Comparison of ENCODE assay signal across 9 mouse cellular contexts in genomic region chr7:92742341-92742741, GRCm38 (mm10). TPM values are rescaled to one million over a fixed set of nuclear protein-coding genes. Genes with fewer than 3 reads are reported as not detected.
DNase-seq lines count a peak whose midpoint lies in the region; ATAC-seq lines count a peak whose summit lies in the region.
"Had no signal": no experiment of that assay in that cellular context is flagged by ENCODE, and none has a peak within 500 bp of the region (broad histone marks: within the 10 kb centered on the region; RNA-seq: fewer than 3 reads in every experiment).

No protein-coding gene starts in this region.

- peak overlapping the region; percentile 73 for H3K4me3 ChIP-seq in hindbrain, embryonic 15.5 days
- H3K4me3 ChIP-seq in midbrain, embryonic 16.5 days (ENCODE audit: low read depth, low read length) = peak overlapping the region; percentile 73

- no peaks in the 10 kb centered on the region for H3K27me3 ChIP-seq in hindbrain, embryonic 15.5 days
- no peaks in the 10 kb centered on the region for H3K27me3 ChIP-seq in midbrain, embryonic 16.5 days (ENCODE audit: control insufficient read depth, insufficient read depth, low read depth, low read length)
- H3K27me3 ChIP-seq: Patski had no signal

- H3K36me3 ChIP-seq in hindbrain, embryonic 15.5 days = 0 out of 2 replicates have a peak, but pooled peaks cover 3% of the 10 kb centered on the region
- 0 out of 2 replicates have a peak, but pooled peaks cover 2% of the 10 kb centered on the region for H3K36me3 ChIP-seq in midbrain, embryonic 16.5 days (ENCODE audit: control insufficient read depth, insufficient read depth, low read length)

- DNase-seq in cerebellum, adult 9-11 months = peak; percentile 39
- no peak for DNase-seq in cerebellum, postnatal 14 days
- peak; percentile 14 for DNase-seq in thymus, postnatal 25 days
- DNase-seq in thymus, postnatal 0 days (ENCODE audit: low spot score) = no peak
- DNase-seq in thymus, postnatal 10 days (ENCODE audit: low spot score in 2 of 2) = no peak
- no peak for DNase-seq in right cerebral cortex, postnatal 14 days

- H3K4me2 ChIP-seq in hindbrain, embryonic 15.5 days = peak overlapping the region; percentile 72
- peak overlapping the region; percentile 50 for H3K4me2 ChIP-seq in midbrain, embryonic 16.5 days (ENCODE audit: low read length)

- under 1% methylated on average over 16 of the region's 16 CpGs for WGBS in hindbrain, embryonic 15.5 days
- under 1% methylated on average over 16 of the region's 16 CpGs for WGBS in midbrain, embryonic 16.5 days

- H3K27ac ChIP-seq in hindbrain, embryonic 15.5 days (replicated peaks) = peak overlapping the region; percentile 78
- peak overlapping the region; percentile 96 for H3K27ac ChIP-seq in midbrain, embryonic 16.5 days (ENCODE audit: low read length)

- peaks cover 49% of the 10 kb centered on the region for H3K4me1 ChIP-seq in hindbrain, embryonic 15.5 days (replicated peaks)
- H3K4me1 ChIP-seq in midbrain, embryonic 16.5 days (ENCODE audit: control insufficient read depth, insufficient read depth, low read length) = peaks cover 40% of the 10 kb centered on the region

- H3K9me3 ChIP-seq in hindbrain, embryonic 15.5 days = no peaks in the 10 kb centered on the region
- no peaks in the 10 kb centered on the region for H3K9me3 ChIP-seq in midbrain, embryonic 16.5 days (replicated peaks; ENCODE audit: control insufficient read depth, low read length, poor library complexity, severe bottlenecking)

- peak overlapping the region; percentile 65 for H3K9ac ChIP-seq in hindbrain, embryonic 15.5 days
- peak overlapping the region; percentile 78 for H3K9ac ChIP-seq in midbrain, embryonic 16.5 days (ENCODE audit: low read depth, low read length)

- no peak for ATAC-seq in hindbrain, embryonic 15.5 days (ENCODE audit: low FRiP score, low read depth)
- no peak for ATAC-seq in midbrain, embryonic 16.5 days

RNA-seq across cellular contexts. Expression of gene Rab30, which starts 0.9 kb away (rescaled TPM):
- 3.8 and 4.3 TPM in 2 replicates for polyA plus RNA-seq in thymus, postnatal 0 days (2015; fragmentation: Nextera tagmentation; extraction: Ambion mirVana)
- polyA plus RNA-seq in hindbrain, embryonic 15.5 days (2015; fragmentation: Nextera tagmentation; extraction: Ambion mirVana) = 18.6 and 21.1 TPM in 2 replicates
- 19.9 and 22.4 TPM in 2 replicates for polyA plus RNA-seq in midbrain, embryonic 16.5 days (2015; fragmentation: Nextera tagmentation; extraction: Ambion mirVana)

Comparison
In these comparisons a context has a peak if more than half of its experiments do, and no peak if none do; other contexts are left out.
1. DNase-seq: peak in cerebellum, adult 9-11 months (single experiment) and thymus, postnatal 25 days (single experiment); none in cerebellum, postnatal 14 days (0 of 2), thymus, postnatal 0 days (single experiment), thymus, postnatal 10 days (0 of 2) and right cerebral cortex, postnatal 14 days (single experiment).